Mouse (Mus musculus) Muller cell, postnatal 12 days (primary cell): ENCODE data around the gene Emx2.

Experiments
- DNase-seq: peaks from one replicate; pipeline ENCODE4 v3.0.0-alpha.2; 2015; ENCODE audit errors: inconsistent ontology term

Emx2 gene

DNA sequence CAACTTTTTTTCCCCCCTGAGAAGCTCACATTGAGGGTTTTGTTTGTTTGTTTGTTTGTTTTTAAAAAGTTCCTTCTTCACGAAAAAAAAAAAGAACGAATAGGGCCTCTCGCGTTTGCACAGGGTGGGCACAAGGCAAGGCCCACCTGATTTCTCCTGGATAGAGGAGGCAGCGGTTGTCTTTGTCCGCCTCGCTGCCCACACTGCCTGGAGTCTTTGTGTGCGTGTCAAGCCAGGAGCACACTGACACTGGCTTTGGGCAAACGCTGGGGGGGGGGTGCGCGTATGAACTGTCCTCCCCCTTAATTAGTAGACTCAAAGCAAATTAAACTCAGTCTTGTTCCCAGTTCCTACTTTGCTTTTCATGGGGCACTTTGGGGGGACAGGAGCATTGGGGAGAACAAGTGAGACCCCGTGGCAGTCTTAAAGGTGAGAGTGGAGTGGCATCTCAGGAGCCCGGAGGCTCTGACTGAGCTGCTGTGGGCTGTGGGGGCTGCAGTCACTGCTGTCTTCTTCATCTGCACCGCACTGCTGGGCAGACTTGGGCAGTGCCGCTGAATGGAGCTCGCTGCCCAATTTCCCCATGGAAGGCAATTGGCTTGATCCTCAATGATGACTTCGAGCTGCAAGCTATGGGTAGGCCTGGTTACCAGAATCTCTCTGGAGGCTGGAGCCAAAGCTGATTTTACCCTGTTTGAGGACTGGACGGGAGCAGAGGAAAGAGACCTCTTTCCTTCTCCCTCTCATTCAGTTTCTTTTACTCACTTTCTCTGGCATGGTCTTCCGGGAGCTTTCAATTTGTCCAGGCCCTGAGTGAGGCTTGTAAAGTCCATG, 4.5 kb downstream of the Emx2 start:
- no peak for DNase-seq

DNA sequence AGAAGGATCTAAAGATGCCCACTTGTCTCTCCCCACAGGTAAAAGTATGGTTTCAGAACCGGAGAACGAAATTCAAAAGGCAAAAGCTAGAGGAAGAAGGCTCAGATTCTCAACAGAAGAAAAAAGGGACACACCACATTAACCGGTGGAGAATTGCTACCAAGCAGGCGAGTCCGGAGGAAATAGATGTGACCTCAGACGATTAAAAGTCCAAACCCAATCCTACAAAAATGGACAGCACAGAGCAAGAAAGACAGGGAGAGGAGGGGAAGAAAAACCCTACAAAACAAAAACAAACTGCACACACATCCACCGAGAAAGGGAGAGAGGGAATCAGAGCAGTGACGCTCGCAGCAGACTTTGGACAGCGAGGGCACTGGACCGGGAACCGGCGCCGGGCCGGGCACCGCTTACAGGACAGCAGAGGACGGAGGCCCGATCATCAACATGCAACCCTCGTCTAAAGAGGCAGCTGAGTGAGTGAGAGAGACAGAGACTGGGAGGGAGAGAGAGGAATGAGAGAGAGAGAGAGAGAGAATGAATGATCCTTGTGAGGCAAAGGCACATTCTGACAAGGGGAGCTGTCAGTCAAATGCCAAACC, 5.8 kb downstream of the Emx2 start:
- no peak for DNase-seq

GRCm38 (mm10) chr19:59465281-59465680, 7.1 kb downstream of the Emx2 start:
- no peak for DNase-seq

DNA sequence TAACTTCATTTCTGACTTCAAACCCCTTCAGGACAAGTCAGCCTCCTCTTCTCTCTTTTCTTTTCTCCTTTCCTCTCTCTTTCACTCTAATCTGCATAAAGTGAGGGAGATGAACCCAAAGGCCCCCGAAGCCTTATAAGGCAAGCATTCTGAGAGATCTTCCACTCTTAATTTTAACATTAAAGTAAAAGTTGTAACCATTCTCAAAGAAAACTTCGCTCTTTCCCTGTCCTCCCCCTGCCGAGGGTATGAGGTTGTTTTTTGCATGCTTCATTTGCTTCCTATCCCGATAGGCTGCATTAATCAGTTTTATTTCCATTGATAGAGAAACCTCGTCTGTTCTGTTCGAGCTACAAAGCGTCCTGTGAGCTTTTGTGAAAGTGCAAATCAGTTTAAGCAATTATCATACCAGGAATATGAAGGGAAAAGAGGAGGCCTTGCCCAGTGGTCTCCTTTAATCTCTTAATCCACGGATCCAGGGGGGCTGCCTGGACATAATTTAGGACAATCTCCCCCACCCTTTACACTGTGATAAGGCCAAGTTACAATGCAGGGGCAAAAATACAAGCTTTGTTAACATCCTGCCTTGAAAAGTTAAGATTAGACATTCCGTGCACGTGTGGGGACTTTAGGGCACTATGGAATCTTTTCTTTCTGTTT, 7.7 kb downstream of the Emx2 start:
- DNase-seq, result no peak

GRCm38 (mm10) chr19:59466417-59466937, 8.3 kb downstream of the Emx2 start:
- DNase-seq, result no peak

DNA sequence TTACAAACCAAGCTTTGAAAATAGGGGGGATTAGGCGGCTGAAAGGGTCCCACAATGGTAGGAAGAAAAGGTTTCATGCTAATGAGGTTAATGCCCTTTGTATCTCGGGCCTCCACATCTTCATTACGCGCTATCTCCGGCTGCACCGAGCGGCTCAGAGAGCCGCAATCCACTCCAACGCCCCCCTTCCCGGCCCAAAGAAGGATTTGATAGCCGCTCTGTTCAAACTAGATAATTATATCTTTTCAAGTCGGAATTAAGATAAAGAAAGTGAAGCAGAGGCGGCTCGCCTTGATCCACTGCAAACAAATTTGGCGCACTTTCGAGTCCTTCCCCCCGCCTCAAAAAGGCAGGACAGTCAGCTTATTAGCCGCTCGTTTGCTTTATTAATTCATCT, 8.8 kb downstream of the Emx2 start:
- no peak for DNase-seq

- no peak for DNase-seq
Measured at GRCm38 (mm10) chr19:59467413-59468064, 9.4 kb downstream of the Emx2 start.

- no peak for DNase-seq
Measured at GRCm38 (mm10) chr19:59468065-59468810, 10.1 kb downstream of the Emx2 start.

GRCm38 (mm10) chr19:59469035-59469949, 11.1 kb downstream of the Emx2 start:
- no peak for DNase-seq

DNA sequence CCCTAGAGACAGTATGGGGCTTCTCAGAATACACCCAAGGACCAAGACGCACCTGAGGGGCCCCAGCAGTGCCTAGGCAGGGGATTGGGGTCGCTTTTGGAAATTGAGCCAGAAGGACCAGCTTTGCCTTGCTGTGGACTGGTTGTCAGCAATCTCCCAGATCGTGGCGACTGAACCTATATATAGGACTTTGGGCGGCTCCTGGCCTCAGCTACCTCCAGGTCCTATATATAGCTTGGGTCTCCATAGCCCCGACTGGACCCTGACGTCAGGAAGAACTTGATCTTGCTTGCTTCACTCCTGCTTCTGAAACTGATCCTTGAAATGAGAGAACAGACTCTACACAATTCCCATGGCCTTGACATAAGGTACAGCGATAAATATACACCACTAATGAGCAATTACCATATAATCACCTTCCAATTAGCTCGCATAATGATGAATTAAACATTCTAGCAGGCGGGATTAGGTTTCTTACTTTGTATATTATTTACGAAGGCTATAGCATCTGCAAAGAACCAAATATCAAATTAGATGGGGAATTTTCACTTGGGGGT, 12.0 kb downstream of the Emx2 start:
- no peak for DNase-seq

DNA sequence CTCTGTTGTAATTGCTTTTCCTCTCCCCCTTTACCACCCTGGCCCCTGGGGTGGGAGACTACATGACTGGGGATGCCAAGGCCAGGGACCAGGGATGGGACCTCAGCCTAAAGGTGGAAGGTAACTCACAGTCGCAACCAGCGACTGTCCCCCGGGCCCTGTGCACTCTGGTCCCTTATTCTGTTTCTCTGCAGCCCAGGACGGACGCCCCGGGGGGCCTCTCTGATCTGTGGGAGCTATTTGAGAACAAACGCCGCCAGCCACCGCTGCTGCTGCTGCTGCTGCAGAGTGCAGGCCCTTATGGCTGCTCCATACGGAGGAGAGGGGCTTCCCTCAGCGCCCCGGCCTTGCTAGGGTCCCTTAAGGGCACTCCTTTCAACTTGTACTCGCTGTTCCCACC, 12.7 kb downstream of the Emx2 start:
- DNase-seq, result no peak

DNA sequence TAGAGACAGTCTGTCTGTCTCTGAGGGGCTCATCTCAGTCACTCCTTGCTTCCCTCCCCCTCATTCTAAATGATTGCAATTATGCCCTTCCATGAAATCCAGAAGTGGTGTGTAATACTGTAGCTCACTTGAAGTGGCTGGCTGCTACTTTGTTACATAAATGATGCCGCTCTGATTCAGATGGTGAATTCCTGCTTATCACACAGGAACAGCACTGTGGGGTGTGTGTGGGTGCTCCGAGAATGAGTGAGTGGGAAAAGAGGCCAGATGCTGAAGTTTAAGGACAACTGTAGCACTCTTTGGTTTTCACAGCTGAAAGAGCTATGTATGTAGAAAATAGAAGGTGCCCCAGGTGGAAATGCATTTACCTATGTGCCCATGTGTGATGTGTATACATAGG, 14.7 kb downstream of the Emx2 start:
- DNase-seq, result no peak

GRCm38 (mm10) chr19:59479912-59480311, 21.7 kb downstream of the Emx2 start:
- no peak for DNase-seq

- DNase-seq, result no peak
Measured at GRCm38 (mm10) chr19:59480563-59480962, 22.4 kb downstream of the Emx2 start.

DNA sequence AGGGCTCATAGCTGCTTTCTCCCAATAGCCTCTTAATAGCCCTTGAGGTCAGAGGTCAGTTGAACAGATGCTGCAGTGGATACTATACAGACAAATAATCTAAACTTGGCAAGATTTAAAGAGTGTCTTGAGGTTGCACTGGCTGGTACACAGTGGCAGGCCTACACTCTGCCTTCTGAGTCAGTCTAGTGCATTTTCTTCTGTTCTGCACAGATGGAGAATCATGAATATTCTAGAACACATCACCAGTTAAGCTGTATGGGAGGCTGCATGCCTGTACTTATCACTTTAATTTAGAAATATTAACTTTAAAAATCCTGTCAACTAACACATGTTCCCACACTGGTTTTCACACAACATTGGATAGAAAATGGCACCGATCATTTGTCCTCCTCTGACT, 34.1 kb downstream of the Emx2 start:
- no peak for DNase-seq

- DNase-seq, result no peak
Measured at GRCm38 (mm10) chr19:59496832-59497231, 38.7 kb downstream of the Emx2 start.

- DNase-seq, result no peak
Measured at GRCm38 (mm10) chr19:59508896-59509295, 50.7 kb downstream of the Emx2 start.

- DNase-seq, result no peak
Measured at GRCm38 (mm10) chr19:59513181-59513580, 55.0 kb downstream of the Emx2 start.
